Mouse (Mus musculus) gastrocnemius, postnatal 10 days (tissue): ENCODE data around the gene Hapln3. TPM values are rescaled to one million over a fixed set of nuclear protein-coding genes. Genes with fewer than 3 reads are reported as not detected.

Source experiments
- DNase-seq: peaks from one replicate; pipeline ENCODE4 v3.0.0; 2021; ENCODE audit warnings: mixed read lengths
- long read RNA-seq, 2 experiments: library from polyadenylated mRNA; stranded (forward); transcript quantifications; one replicate each; pipeline ENCODE4 v2.0.0; 2021
- total RNA-seq, 2 experiments: library from RNA; stranded (reverse); gene quantifications; 2 replicates each; pipeline ENCODE4 v1.2.3; 2021

Gene Hapln3
- total RNA-seq: under 1 TPM; 0.79 to 0.82 TPM
- long read RNA-seq, experiment 1: 0 reads
- long read RNA-seq, experiment 2: 0 reads

DNA sequence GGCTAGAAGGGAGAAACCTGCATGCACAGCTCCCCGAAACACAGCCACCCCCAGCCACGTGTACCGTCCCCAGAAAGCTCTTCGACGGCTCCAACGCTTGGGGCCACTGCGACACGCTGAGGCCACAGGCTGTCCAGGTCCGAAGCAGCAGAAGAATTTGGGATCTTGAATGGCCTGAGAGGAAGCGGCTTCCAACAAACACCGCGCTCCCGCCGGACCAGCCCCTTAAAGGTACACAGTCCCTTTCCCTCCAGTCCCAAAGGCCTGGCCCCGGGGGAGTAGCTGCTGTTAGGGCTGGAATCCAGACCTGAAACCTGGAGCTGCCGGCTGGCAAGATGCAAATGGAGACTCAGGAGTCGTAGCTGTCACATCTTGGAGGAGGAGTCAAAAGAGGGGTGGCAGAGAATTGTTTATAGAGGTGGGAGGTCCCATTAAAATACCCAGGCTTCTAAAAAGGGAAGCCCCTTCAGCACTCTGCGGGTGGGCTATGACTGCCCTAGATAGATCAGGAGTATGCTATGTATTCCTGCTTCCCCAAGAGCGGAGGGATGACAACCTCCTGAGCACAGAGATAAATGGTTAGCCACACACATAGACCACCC lies at the start of gene Hapln3:
Gene Hapln3 (minus strand): TSS at position 176 of the 602 bp plus-strand sequence.
- peak; percentile 39 for DNase-seq

GRCm38 (mm10) chr7:79173800-79174199 lies 43.0 kb upstream of the Hapln3 start:
- DNase-seq: no peak

GRCm38 (mm10) chr7:79171782-79172181 lies 41.0 kb upstream of the Hapln3 start:
- DNase-seq: no peak

GRCm38 (mm10) chr7:79167006-79167562 lies 36.3 kb upstream of the Hapln3 start:
- DNase-seq: no peak

DNA sequence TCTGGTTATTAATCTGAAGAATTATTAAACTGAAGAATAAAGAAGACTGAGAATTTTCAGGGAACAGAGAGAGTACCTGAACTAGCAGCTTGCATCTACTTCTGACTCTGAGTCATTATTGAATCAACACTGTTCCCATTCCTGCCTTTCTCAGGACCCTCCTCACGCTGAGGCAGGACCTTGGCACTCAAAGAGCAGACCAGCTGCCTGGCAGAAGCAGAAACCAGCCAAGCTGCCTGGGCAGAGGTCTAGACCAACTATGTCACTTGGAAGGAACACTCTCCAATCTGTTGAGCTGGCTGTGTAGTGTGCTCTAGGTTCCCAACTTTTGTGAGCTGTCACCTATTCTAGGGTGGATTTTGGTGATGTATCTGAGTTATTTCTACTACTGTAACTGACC lies 28.6 kb upstream of the Hapln3 start:
- DNase-seq: no peak

DNA sequence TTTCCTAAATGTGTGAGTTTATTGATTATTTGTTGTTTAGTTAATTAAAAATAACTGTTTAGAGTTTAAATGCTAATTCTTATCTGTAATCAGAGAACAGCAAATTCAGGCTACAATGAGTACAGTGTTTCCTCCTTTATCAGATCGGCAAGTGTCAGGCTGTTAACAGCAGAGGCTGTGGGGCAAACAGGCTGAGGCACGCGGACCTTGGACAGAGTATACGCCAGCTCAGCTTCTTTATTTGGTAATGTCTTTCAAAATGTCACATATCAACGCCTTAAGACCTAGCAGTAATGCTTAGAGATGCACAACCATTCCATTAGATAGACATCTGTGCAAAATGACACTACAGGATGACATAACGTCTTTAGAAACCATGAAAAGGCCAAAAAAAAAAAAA lies 18.7 kb upstream of the Hapln3 start:
- no peak for DNase-seq

GRCm38 (mm10) chr7:79148711-79149266 lies 18.0 kb upstream of the Hapln3 start, which contains the start of gene Mfge8:
Gene Mfge8, minus strand, starts transcription at chr7:79149060.
- peak; percentile 90 for DNase-seq

DNA sequence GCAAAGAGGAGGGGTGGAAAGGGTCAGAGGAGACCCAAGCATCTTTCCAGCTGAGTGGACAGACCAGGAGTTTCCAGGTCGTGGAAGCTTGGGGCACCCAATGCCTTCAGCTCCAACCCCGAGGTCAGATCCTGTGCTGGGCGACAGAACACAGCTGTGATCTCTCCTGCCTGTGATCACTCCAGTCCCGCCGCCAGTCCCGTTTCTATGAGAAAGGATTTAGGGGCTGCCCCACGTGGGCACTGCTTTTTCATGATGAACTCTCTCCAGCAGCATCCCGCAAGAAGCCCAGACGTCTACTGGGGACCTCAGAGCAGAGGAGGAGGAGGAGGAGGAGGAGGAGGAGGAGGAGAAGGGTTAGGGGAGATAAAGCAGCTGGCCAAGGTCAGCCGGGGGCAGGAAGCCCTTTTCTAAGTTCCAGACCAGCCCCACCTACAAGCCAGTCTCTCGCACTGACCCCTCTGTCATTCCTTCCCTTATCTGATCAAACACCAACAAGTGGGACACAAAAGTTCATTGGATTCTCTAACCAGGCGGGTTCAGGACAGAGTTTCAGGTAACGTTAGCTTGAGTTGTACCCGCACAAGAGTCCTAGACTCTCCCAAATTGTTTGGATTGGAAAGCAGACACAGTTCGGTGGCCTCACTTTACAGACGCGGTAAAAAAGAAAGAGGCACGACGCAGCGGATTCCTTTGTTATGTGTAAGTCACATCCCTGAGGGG lies 17.3 kb upstream of the Hapln3 start:
- no peak for DNase-seq

DNA sequence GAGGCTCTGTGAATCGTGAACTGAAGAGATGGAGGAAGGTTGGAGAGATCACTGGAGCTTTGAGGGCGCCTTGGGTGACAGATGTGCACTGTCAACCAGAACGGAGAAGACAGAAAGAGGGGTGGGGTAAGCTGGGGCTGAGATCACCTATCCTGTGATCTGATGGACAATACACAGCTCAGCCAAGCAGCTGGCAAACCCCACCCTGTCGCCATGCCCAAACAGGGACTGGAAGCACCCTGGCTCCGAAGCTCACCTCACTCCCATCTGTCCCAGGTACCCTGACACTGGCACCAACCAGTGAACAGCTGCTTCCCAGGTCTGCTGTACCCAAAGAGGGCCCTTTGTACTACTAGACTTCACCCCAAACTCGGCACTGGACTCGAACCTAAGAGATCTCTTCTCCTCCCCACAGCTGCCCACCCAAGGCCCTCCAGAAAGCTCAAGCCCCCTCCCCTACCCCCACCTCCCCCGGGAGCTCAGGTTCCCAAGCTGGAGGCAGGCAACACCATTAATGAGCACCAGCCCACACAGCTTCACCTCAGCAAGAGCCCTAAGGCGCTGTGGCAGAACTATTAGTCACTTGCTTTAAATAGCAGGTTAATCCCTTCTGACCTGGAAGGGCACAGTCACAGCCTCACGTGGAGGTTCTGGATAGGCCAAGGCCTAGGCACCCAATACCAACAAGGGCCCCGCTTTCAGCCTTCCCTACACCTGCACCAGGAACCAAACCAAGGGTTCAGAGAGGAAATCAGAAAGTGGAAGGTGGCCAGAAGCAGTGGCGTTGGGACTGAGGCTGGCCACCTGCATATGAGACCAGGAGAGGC lies 16.4 kb upstream of the Hapln3 start:
- DNase-seq: no peak

- peak; percentile 86 for DNase-seq
Observed at GRCm38 (mm10) chr7:79140897-79141296, 10.1 kb upstream of the Hapln3 start.

DNA sequence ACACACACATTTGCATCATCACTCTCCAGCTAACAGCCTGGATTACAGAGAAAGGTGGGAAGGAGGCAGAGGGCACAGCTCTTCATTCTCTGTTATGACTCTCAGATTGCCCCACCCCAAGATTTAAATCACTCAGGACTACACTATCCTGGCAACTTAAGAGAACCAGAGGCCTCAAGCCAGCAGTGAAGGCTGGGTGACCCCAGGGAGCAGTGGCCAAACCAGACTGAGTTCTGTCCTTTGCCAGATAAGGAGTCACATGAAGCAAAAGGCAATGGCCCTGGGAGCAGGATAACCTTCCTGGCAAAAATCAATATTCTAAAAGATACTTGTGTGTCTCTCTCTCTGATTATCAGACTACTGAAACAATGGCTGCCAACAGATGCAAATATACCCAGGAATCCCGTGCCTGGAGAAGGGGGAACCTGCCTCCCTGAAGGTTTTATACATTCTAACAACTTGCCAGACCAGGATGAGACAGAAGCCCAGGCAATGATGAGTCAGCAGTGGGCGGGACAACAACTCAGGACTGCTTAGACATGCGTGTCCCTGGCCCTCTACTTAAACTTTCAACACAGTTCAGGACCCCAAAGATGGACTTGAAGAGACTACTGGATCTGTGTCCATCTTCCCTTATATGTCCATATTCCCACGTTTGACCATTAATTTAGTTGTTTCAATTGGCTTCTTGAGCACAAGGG lies 9.2 kb upstream of the Hapln3 start:
- DNase-seq: no peak

- DNase-seq: no peak
Observed at GRCm38 (mm10) chr7:79139328-79139824, 8.6 kb upstream of the Hapln3 start.

GRCm38 (mm10) chr7:79133391-79133790 lies 2.6 kb upstream of the Hapln3 start:
- DNase-seq: no peak

DNA sequence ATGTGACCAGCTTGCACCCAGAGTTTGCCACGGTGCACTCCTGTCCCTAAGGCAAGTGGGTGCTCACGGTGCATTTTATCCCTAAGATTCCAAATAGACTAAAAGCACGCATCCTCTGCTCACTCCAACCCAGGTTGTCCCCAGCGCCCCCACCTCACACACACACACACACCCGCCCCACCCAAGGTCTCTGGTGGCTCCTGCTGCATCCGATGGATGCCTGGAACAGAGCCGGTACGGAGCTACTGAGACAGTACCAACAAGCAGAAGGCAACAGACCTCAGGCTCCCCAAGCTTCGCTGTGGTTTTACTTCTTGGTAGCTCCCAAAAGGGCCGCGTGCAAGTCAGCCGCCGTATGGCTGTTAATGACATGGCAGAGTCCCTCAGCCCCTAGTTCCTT lies 433 bp downstream of the Hapln3 start:
- DNase-seq: no peak

- no peak for DNase-seq
Observed at GRCm38 (mm10) chr7:79129883-79130282, 935 bp downstream of the Hapln3 start.

- no peak for DNase-seq
Observed at GRCm38 (mm10) chr7:79123465-79123864, 7.4 kb downstream of the Hapln3 start.

DNA sequence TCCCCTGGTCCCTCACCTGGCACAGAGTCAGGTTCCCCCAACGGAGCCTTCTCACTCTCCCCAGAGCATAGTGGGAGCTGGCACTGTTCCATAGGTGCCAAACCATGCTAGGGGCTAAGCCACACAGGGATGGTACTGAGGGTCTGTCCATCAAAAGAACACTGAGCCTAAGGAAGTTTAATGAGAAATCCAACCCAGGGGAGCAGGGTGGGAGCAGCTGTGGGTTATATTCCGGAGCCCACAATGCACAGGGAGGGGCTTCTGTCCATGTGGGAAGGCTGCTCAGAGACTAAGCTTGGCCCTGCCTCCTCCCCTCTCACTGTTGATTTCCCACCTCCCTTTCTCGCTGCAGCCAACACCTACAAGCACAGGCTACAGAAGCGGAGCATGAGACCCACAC lies 17.0 kb downstream of the Hapln3 start:
- no peak for DNase-seq

DNA sequence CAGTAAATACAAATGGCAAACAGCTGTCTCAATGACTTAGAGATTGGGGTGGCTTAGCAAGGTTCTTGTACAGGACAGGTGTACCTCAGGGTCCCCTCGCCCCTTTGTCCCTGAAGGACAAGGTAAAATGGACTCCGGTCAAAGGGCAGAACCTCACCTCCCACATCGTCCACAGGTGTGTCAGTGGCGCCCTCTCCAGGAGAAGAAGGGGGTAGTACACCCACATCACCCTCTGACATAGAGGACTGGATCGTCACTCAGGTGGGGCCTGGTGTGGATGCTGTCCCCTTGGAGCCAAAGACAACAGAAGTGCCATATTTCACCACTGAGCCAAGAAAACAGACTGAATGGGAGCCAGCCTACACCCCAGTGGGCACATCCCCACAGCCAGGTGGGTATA lies 34.3 kb downstream of the Hapln3 start:
- no peak for DNase-seq

DNA sequence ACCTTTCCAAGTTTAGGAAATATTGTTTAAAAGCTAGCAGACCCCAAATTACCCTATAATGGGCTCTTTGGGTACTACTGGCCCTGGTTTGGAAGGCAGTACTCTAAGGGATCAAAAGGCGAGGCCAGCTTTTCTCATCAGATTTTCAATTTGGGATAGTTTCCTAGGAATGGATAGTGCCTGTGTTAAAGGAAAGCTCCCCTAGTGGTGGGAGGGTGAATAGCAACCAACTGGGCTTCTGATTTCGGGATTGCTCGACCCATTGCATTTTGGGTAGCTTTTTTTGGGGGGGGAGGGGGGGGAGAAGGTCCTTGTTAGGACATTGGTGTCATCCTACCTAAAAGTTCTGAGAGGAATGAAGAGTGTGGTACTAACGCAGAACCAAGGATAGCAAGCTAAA lies 41.7 kb downstream of the Hapln3 start:
- peak; percentile 18 for DNase-seq

- peak; percentile 78 for DNase-seq
Observed at GRCm38 (mm10) chr7:79080572-79081399, 50.0 kb downstream of the Hapln3 start.

GRCm38 (mm10) chr7:79079212-79079611 lies 51.6 kb downstream of the Hapln3 start:
- DNase-seq: no peak
